Mouse (Mus musculus): Measurements from ENCODE around the gene Tbx3.

DNA sequence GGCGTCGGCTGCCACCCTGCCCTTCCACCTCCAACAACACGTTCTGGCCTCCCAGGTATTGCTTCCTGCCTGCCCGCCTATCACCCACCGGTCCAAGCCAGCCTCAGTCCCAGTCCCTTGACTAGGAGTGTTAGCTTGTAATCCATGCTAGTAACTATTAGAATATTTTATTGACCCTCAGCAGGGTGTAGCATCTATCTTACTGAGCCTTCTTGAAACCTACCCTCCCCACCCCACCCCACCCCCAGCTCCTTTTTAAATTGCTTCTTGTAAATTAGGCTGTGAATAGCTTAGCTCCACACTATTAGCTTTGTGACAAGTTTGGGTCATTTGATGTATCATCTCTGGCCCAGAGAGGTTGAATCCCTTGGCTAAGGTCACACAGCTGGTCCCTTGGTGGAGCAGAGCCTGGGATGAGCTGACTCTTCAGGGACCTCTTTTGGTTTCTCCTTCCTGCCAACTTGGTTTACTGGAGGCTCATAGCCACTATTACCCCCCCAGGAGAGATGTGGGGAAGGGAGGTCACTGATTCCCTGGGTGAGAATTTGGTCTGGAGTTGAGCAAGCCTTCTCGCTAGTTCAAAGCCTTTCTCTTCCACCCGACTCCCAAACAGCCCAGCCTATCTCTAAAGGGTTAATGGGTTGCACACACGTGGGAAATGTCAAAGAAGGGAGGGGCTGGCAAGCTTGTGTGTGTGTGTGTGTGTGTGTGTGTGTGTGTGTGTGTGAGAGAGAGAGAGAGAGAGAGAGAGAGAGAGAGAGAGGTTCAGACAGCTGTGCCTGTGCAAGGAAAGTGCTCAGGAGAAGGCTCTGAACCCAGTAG is 10.8 kb downstream of the Tbx3 start:
- no peak for TF ChIP-seq HCFC1 (IDR thresholded peaks at IDR 0.05; ENCODE audit: borderline replicate concordance, insufficient read depth, low read length)
- no peak for TF ChIP-seq ZC3H11A (IDR thresholded peaks at IDR 0.05; ENCODE audit: borderline replicate concordance, low read depth, low read length)
- no peak for TF ChIP-seq ZNF384 (IDR thresholded peaks at IDR 0.05; ENCODE audit: low read depth, low read length)
- no peak for TF ChIP-seq CHD2 (IDR thresholded peaks at IDR 0.05; ENCODE audit: low read depth, low read length)
